Mouse (Mus musculus) layer of hippocampus, postnatal 25 days (tissue): ENCODE results near the gene Tkt. TPM values are rescaled to one million over a fixed set of nuclear protein-coding genes. Genes with fewer than 3 reads are reported as not detected.

Experiments used
- DNase-seq, 2 experiments: peaks; one replicate each; pipeline ENCODE4 v3.0.0; 2022; ENCODE audit warnings: mixed read lengths in 2 of 2, low spot score in 1 of 2; ENCODE audit errors: extremely low spot score in 1 of 2
- microRNA-seq, 2 experiments: library from miRNA; unstranded; fragments of <30 nt; microRNA quantifications; one replicate each; pipeline ENCODE4 v1.2.0; 2021
- total RNA-seq, 2 experiments: library from RNA; stranded (reverse); gene quantifications; 2 replicates each; pipeline ENCODE4 v1.2.3; 2021

Tkt gene
- total RNA-seq, 2 experiments from 2014 or later = 159 to 182 TPM

DNA sequence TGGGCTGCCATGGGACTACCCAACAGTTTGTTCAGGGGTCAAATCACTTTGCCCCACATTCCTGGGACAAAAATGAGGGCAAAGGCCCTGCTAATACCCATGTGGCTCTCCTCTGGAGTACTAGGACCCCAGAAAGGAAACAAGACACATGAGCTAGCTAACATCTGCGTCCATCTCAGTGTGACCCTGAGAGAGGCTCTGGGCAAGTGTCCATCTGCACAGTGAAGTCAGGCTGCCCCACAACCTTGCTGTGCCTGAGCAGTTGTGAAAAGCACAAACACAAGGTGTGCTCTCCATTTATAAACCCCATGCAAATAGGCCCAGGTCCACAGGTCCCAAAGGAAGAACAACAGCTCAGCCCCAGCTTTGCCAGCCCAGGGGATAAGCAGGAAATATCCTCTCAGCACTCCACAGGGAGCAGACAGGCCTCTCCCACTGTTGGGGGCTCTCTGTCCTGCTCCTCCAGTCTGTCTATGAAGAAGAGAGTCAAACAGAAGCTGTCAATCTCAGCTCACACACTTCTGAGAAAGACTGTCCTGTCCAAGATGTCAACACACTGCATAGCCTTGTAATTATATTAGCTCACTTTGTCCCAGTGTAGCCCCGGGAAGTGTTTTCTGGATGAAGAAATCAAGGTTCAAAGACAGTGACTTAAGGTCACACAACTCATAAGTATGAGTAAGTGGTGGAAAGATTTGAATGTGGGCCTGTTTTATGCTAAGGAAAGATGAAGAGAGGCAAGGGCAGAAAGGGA is 65.0 kb downstream of the Tkt start:
- DNase-seq = no peak

DNA sequence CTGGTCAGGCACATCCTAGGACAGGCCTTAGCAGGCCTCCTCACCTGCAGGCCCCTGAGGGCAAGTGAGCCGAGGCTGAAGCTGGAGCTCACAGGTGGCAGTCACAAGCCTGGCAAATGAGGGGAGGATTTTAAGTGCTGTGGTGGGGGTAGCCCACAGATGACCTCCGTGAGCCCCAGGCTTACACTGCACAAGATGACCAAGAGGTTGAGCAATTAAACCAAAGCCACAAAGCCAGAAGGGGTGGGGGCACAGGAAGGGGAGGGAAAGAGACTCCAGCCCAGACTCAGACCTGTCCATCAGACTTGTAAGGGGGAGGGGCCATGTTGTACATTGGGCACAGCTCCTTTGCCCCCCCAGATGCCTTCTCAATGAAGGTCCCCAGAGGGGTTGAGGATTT is 68.6 kb downstream of the Tkt start:
- no peak for DNase-seq

DNA sequence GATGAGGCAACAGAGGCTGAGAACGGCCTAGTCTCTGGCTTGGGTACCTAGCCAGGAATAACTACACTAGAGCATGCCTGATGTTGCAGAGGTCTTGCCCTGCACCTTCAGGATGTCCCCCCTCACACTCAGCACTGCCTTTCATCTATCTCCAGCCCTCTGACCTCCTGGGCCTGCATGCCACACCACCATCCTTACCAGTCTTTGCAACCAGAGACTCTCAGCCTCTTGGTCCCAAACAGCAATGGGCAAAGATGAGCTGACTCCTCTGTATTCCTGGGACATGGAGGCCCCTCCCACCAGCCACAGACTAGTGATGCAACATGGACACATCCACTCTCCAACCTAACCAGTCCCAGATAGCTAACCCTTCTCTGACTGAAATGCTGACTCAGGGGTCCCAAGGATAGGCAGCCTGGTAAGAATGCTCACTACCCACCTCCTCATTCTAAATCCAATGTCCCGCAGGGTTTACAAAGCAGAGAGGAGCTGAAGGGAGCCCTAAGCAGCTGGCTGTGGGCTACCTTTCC is 70.7 kb downstream of the Tkt start:
- DNase-seq = no peak

DNA sequence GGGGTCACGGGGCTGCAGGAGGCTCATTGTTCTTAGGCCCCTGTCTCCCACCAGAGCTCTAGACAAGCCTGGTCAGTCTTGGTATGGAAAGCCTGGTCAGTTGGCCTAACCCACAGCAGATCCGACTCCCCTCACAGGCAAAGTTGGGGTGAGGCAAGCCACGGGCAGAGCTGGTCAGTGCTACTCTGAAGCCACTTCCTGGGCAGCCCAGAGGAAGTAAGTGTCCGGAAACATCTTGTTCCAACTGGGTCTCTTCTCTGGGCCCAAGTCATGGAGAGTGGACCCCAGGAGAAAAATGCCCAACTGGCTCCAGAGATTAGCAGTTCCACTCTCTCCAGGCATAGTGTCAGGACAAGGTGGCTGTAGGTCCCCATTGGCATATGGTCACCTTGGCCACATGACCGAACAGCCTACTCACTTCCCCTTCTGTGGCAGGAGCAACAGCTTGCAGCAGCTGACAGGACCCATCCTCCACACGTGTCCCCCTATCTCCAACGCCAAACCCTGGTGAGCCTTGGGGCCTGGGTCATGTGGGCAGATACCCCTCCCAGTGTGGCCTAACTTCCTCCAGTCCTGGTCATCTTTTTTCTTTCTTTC is 71.9 kb downstream of the Tkt start:
- no peak for DNase-seq

DNA sequence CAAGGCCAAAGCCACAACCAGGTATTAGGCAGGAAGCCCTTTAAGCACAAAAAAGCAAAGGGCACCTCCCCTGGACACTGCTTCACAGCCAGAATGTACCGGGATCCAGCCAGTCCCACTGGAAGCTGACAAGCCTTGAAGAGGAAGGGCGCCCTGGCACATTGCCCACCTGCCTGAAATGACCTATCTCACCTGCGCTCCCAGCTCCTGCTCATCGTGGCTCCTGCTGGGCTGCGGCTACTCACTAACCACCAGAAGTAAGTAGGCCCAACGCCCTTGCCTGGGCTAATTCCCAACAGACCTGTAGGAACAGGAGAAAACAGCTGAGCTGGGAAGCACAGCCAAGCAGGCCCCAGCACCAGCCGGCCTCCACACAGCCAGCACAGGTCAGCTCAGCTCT is 74.0 kb downstream of the Tkt start:
- DNase-seq = no peak

DNA sequence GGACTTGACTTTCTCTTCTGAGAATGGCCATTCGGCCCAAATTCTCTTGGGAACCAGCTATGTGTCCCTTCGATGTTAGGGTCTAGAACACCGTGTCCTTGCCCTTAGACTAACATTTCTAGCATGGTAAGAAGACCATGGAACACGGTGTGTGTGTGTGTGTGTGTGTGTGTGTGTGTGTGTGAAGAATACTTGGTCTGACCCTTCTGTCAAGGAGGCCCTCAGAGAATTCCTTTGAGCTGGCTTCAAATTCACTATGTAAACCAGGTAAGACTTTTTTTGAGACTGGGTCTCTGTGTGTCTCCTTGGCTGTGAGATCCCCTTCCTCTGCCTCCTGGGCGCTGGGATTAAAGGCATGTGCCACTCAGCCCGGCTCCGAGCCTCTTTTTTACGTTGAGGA is 74.4 kb downstream of the Tkt start:
- no peak for DNase-seq

Small RNA genes lying within 50 kb of the gene (microRNA-seq; reads per million reads assigned to microRNA genes)
- gene Mir3076 = 8.6 to 8.8 reads per million in 2 experiments

Other genes with a start within 250 kb of the Tkt start
- gene Dcp1a, start 68.8 kb upstream of the Tkt start, total RNA-seq = 10 to 100 TPM; 19.4 to 20.2 TPM
- gene Cacna1d, start 56.9 kb upstream of the Tkt start, total RNA-seq = 10 to 100 TPM; 35.9 to 53.8 TPM
- 10 to 100 TPM; 27.3 to 30.6 TPM for gene Prkcd, start 77.9 kb downstream of the Tkt start, total RNA-seq
- gene Rft1, start 106.0 kb downstream of the Tkt start, total RNA-seq = 10 to 100 TPM; 10.1 to 11.3 TPM
- 10 to 100 TPM; 28.9 to 30.1 TPM for gene Sfmbt1, start 166.5 kb downstream of the Tkt start, total RNA-seq